ENCODE assay signal across 8 mouse cellular contexts in the genomic region with DNA sequence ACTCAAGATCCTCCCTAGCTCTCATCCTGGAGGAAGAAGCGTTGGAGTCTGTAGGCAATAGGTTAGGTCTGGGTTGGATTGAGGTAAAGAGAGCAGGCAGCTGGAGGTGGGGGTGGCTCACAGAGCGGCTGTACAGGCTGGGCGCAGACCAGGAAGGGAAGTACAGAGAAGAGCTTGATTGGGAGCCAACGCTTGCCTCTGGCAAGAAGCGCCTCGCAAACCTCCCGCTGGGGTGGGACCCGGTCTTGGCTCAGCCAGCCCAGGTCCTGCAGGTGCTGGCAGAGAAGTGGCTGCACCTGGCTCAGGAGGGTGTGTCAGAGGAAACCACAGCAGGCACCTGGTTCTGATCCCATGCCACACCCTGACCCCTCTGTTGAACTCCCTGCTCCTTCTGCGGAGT.
A peak's percentile ranks its signal among the peaks of the same experiment; 100 is the strongest.
DNase-seq lines count a peak whose midpoint lies in the region; ATAC-seq lines count a peak whose summit lies in the region.

No protein-coding gene starts in this region.

- H3K27ac ChIP-seq in heart, embryonic 11.5 days (ENCODE audit: low read depth, low read length), result no peak overlapping the region
- no peak overlapping the region for H3K27ac ChIP-seq in liver, embryonic 13.5 days
- H3K27ac ChIP-seq in stomach, embryonic 16.5 days (ENCODE audit: low read length), result peak overlapping the region; percentile 92

- H3K4me1 ChIP-seq in heart, embryonic 11.5 days (ENCODE audit: control insufficient read depth, insufficient read depth, low read length), result no peaks in the 10 kb centered on the region
- peaks cover 55% of the 10 kb centered on the region for H3K4me1 ChIP-seq in liver, embryonic 13.5 days (replicated peaks)
- H3K4me1 ChIP-seq in stomach, embryonic 16.5 days (ENCODE audit: control insufficient read depth, insufficient read depth, low read length), result peaks cover 11% of the 10 kb centered on the region

- no peaks in the 10 kb centered on the region for H3K36me3 ChIP-seq in heart, embryonic 11.5 days (ENCODE audit: control insufficient read depth, insufficient read depth, low read length)
- H3K36me3 ChIP-seq in liver, embryonic 13.5 days, result no peaks in the 10 kb centered on the region
- H3K36me3 ChIP-seq in stomach, embryonic 16.5 days (ENCODE audit: control insufficient read depth, insufficient read depth, low read length), result no peaks in the 10 kb centered on the region

- no peak overlapping the region for H3K9ac ChIP-seq in heart, embryonic 11.5 days (ENCODE audit: low read depth, low read length)
- no peak overlapping the region for H3K9ac ChIP-seq in liver, embryonic 13.5 days
- peak overlapping the region; percentile 54; the same call in 1 of the 2 replicates for H3K9ac ChIP-seq in stomach, embryonic 16.5 days (ENCODE audit: low read length)

- no peak overlapping the region for H3K4me3 ChIP-seq in heart, embryonic 11.5 days (ENCODE audit: low read depth, low read length)
- H3K4me3 ChIP-seq in liver, embryonic 13.5 days (replicated peaks), result no peak overlapping the region
- no peak overlapping the region for H3K4me3 ChIP-seq in stomach, embryonic 16.5 days (replicated peaks; ENCODE audit: low read length)

- DNase-seq in heart, adult 18-20 months, result peak; percentile 43 to 74
- peak; percentile 41 for DNase-seq in brain, adult 2 months (ENCODE audit: low read depth, low spot score)
- DNase-seq in liver, embryonic 13.5 days, result no peak
- DNase-seq in embryo, embryonic 9.5 days (ENCODE audit: extremely low spot score), result no peak
- no peak for DNase-seq in layer of hippocampus, adult 8-10 months (ENCODE audit: low spot score in 2 of 2)

- no peaks in the 10 kb centered on the region for H3K9me3 ChIP-seq in heart, embryonic 11.5 days (replicated peaks; ENCODE audit: control insufficient read depth, low read length)
- no peaks in the 10 kb centered on the region for H3K9me3 ChIP-seq in liver, embryonic 13.5 days (replicated peaks)
- H3K9me3 ChIP-seq in stomach, embryonic 16.5 days (replicated peaks; ENCODE audit: control insufficient read depth, low read length), result no peaks in the 10 kb centered on the region

- H3K27me3 ChIP-seq in heart, embryonic 11.5 days (ENCODE audit: control insufficient read depth, insufficient read depth, low read length), result no peaks in the 10 kb centered on the region
- peaks cover 21% of the 10 kb centered on the region for H3K27me3 ChIP-seq in liver, embryonic 13.5 days
- no peaks in the 10 kb centered on the region for H3K27me3 ChIP-seq in stomach, embryonic 16.5 days (ENCODE audit: control insufficient read depth, insufficient read depth, low read length)

- H3K4me2 ChIP-seq in heart, embryonic 11.5 days, result no peak overlapping the region
- H3K4me2 ChIP-seq in liver, embryonic 13.5 days, result 0 out of 2 replicates have a peak overlapping the region, but pooled peaks have one; percentile 2
- peak overlapping the region; percentile 40 for H3K4me2 ChIP-seq in stomach, embryonic 16.5 days (ENCODE audit: low read depth, low read length)

- 35% methylated on average over 9 of the region's 9 CpGs for WGBS in heart, embryonic 11.5 days (ENCODE audit: insufficient replicate concordance)
- WGBS in liver, embryonic 13.5 days (ENCODE audit: insufficient replicate concordance), result 10% methylated on average over 9 of the region's 9 CpGs
- 33% methylated on average over 9 of the region's 9 CpGs for WGBS in stomach, embryonic 16.5 days

- no peak; the same call in 1 of the 2 replicates for ATAC-seq in heart, embryonic 11.5 days (replicated peaks; ENCODE audit: insufficient number of reproducible peaks, low FRiP score, low TSS enrichment)
- peak; percentile 73 to 92 for ATAC-seq in hematopoietic stem cell, adult 5-6 weeks (replicated peaks in 1 of 2; ENCODE audit: insufficient read depth in 1 of 2, low FRiP score in 2 of 2, low TSS enrichment in 1 of 2, low read depth in 1 of 2, poor library complexity in 2 of 2, severe bottlenecking in 2 of 2)
- no peak for ATAC-seq in liver, embryonic 13.5 days (ENCODE audit: low read depth)
- ATAC-seq in stomach, embryonic 16.5 days (ENCODE audit: insufficient read depth, low FRiP score), result peak; percentile 84

Comparison
In these comparisons a context has a peak if more than half of its experiments do, and no peak if none do; other contexts are left out.
1. DNase-seq: peak in heart, adult 18-20 months (2 of 2) and brain, adult 2 months (single experiment); none in liver, embryonic 13.5 days (single experiment), embryo, embryonic 9.5 days (single experiment) and layer of hippocampus, adult 8-10 months (0 of 2).
2. ATAC-seq: peak in hematopoietic stem cell, adult 5-6 weeks (2 of 2) and stomach, embryonic 16.5 days (single experiment); none in heart, embryonic 11.5 days (single experiment) and liver, embryonic 13.5 days (single experiment).